Mouse (Mus musculus): ENCODE data around the gene AI464131.
A peak's percentile ranks its signal among the peaks of the same experiment; 100 is the strongest.
"Not testable (repeated sequence)": the region's sequence is repeated elsewhere in the genome, so short reads cannot be mapped to it uniquely, and the experiment has no call there.

Gene AI464131

GRCm38 (mm10) chr4:41469199-41469598 is 33.7 kb downstream of the AI464131 start:
- no peak for DNase-seq (ENCODE audit: low read depth)

GRCm38 (mm10) chr4:41468396-41469080 is 34.3 kb downstream of the AI464131 start:
- peak; percentile 72 for DNase-seq (ENCODE audit: low read depth)

GRCm38 (mm10) chr4:41465287-41465665 is 37.6 kb downstream of the AI464131 start:
- DNase-seq (ENCODE audit: low read depth) = peak; percentile 52

- peak; percentile 98 for DNase-seq (ENCODE audit: low read depth)
Observed at GRCm38 (mm10) chr4:41464345-41465286, 38.3 kb downstream of the AI464131 start, which contains the start of the genes Kif24 and Nudt2. Gene Kif24, minus strand, starts transcription at chr4:41464887. Gene Nudt2, plus strand, starts transcription at chr4:41465151.

- DNase-seq (ENCODE audit: low read depth) = not testable (repeated sequence)
Observed at GRCm38 (mm10) chr4:41463051-41463738, 39.7 kb downstream of the AI464131 start.

- DNase-seq (ENCODE audit: low read depth) = no peak
Observed at GRCm38 (mm10) chr4:41460690-41461089, 42.2 kb downstream of the AI464131 start.

- DNase-seq (ENCODE audit: low read depth) = no peak
Observed at GRCm38 (mm10) chr4:41447595-41447994, 55.3 kb downstream of the AI464131 start.
